Mouse (Mus musculus): Measurements from ENCODE around the gene Sumo1. TPM values are rescaled to one million over a fixed set of nuclear protein-coding genes. Genes with fewer than 3 reads are reported as not detected.

Gene Sumo1
- polyA plus RNA-seq, 1 experiment from 2014 or later: 359 TPM

DNA sequence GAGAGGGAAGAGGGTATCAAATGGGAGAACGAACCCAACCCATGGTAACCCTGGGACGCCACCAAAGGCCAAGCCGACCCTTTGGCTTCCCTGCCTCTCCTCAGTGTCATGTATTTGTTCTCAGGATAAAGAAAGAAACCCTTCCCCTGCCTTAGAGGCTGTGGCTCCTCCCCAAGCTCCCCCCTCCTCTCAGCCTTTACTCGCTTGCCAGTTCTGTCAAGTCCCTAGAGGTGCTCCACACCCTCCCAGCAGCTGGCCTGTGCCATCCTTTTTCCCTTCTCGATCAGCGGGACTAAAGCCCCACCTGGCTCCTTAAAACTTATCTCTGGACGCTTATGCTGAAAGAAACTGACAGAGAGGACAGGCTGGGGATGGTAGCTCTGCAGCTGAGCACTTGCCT lies 63.6 kb downstream of the Sumo1 start:
- Histone ChIP-seq H3K27me3 (ENCODE audit: control insufficient read depth, insufficient read depth, low read length) (no peaks in the 10 kb centered on the region), H3K9me3 (ENCODE audit: control insufficient read depth, low read length) (no peaks in the 10 kb centered on the region), H3K4me3 (replicated peaks; ENCODE audit: low read length) (no peak overlapping the region), H3K4me2 (replicated peaks) (no peak overlapping the region), H3K36me3 (replicated peaks; ENCODE audit: control insufficient read depth, insufficient read depth) (no peaks in the 10 kb centered on the region), H3K9ac (no peak overlapping the region), H3K27ac (no peak overlapping the region), H3K4me1 (replicated peaks; ENCODE audit: control insufficient read depth, insufficient read depth, low read length) (no peaks in the 10 kb centered on the region)
- WGBS: 30% methylated on average over 7 of the region's 7 CpGs
- ATAC-seq (ENCODE audit: low FRiP score): no peak
- no peak for DNase-seq (ENCODE audit: low spot score)

DNA sequence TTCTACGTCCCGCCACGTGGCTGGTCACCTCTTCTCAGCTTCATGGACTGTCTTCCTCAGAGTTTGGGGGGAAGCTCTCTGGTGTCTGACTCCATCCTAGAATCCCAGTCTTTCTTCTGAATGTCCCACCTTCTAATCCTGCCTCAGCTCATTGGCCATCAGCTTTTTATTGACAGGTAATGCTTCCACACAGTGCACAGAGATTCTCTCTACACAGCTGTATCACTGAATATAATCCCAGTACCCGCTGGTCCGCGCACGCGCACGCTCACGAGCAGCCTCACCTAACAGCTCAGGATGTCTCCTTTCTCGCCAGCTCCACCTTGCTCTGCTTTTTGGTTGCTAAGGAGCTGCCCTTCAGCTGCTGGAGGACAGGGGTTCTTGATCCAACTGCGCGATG lies 64.2 kb downstream of the Sumo1 start:
- H3K27ac ChIP-seq: no peak overlapping the region
- ATAC-seq (ENCODE audit: low FRiP score) (no peak), DNase-seq (ENCODE audit: low spot score) (no peak)
- no peaks in the 10 kb centered on the region for H3K9me3 ChIP-seq (ENCODE audit: control insufficient read depth, low read length)
- no peaks in the 10 kb centered on the region for H3K27me3 ChIP-seq (ENCODE audit: control insufficient read depth, insufficient read depth, low read length)
- H3K9ac ChIP-seq: no peak overlapping the region
- no peaks in the 10 kb centered on the region for H3K4me1 ChIP-seq (replicated peaks; ENCODE audit: control insufficient read depth, insufficient read depth, low read length)
- H3K4me2 ChIP-seq (replicated peaks): no peak overlapping the region
- no peak overlapping the region for H3K4me3 ChIP-seq (replicated peaks; ENCODE audit: low read length)
- WGBS: 90% methylated on average over 13 of the region's 13 CpGs
- no peaks in the 10 kb centered on the region for H3K36me3 ChIP-seq (replicated peaks; ENCODE audit: control insufficient read depth, insufficient read depth)

DNA sequence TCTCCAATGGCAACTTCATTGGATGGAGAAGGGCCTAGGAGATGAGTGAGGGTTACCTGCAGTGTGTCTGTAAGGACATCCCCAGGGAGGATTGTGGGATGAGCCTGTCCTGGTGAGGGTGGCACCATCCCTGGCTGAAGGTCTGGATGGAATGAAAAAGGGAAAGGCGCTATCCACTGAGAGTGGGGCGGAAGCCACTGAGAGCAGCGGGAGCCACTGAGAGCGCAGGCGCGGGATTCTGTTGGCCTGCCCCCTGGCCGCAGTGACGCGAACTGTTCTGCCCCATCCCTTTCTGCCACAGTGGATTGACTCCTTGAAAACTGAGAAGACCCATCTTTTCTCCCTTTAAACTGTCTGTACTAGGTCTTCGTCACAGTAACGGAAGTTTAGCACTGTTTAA lies 66.7 kb downstream of the Sumo1 start:
- 18% methylated on average over 11 of the region's 11 CpGs for WGBS
- Histone ChIP-seq H3K36me3 (replicated peaks; ENCODE audit: control insufficient read depth, insufficient read depth) (no peaks in the 10 kb centered on the region), H3K9me3 (ENCODE audit: control insufficient read depth, low read length) (no peaks in the 10 kb centered on the region), H3K27me3 (ENCODE audit: control insufficient read depth, insufficient read depth, low read length) (no peaks in the 10 kb centered on the region), H3K27ac (no peak overlapping the region), H3K4me1 (replicated peaks; ENCODE audit: control insufficient read depth, insufficient read depth, low read length) (no peaks in the 10 kb centered on the region), H3K4me2 (replicated peaks) (peak overlapping the region; percentile 12; the same call in 1 of the 2 replicates), H3K4me3 (replicated peaks; ENCODE audit: low read length) (no peak overlapping the region), H3K9ac (no peak overlapping the region)
- DNase-seq (ENCODE audit: low spot score) (peak; percentile 35), ATAC-seq (ENCODE audit: low FRiP score) (0 out of 2 replicates have a peak, but pooled peaks have one; percentile 14)

DNA sequence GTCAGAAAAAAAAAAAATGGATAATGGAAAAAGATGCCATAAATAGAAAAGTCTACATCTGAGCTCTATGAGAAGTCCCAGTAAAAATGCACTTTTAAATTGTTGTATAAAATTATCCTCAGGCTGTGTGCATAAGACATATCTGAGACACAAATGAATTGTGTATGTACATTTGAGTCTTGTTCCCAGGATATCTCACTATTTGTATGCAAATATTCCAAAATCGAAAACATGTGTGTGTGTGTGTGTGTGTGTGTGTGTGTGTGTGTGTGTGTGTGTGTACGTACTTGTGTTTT lies 67.3 kb downstream of the Sumo1 start:
- no peaks in the 10 kb centered on the region for H3K36me3 ChIP-seq (replicated peaks; ENCODE audit: control insufficient read depth, insufficient read depth)
- no peak for DNase-seq (ENCODE audit: low spot score)
- H3K9me3 ChIP-seq (ENCODE audit: control insufficient read depth, low read length): no peaks in the 10 kb centered on the region
- H3K4me3 ChIP-seq (replicated peaks; ENCODE audit: low read length): no peak overlapping the region
- H3K9ac ChIP-seq: no peak overlapping the region
- no peak overlapping the region for H3K27ac ChIP-seq
- no peak overlapping the region for H3K4me2 ChIP-seq (replicated peaks)
- no peak for ATAC-seq (ENCODE audit: low FRiP score)
- WGBS: 90% methylated on average over 2 of the region's 2 CpGs
- no peaks in the 10 kb centered on the region for H3K27me3 ChIP-seq (ENCODE audit: control insufficient read depth, insufficient read depth, low read length)
- no peaks in the 10 kb centered on the region for H3K4me1 ChIP-seq (replicated peaks; ENCODE audit: control insufficient read depth, insufficient read depth, low read length)

DNA sequence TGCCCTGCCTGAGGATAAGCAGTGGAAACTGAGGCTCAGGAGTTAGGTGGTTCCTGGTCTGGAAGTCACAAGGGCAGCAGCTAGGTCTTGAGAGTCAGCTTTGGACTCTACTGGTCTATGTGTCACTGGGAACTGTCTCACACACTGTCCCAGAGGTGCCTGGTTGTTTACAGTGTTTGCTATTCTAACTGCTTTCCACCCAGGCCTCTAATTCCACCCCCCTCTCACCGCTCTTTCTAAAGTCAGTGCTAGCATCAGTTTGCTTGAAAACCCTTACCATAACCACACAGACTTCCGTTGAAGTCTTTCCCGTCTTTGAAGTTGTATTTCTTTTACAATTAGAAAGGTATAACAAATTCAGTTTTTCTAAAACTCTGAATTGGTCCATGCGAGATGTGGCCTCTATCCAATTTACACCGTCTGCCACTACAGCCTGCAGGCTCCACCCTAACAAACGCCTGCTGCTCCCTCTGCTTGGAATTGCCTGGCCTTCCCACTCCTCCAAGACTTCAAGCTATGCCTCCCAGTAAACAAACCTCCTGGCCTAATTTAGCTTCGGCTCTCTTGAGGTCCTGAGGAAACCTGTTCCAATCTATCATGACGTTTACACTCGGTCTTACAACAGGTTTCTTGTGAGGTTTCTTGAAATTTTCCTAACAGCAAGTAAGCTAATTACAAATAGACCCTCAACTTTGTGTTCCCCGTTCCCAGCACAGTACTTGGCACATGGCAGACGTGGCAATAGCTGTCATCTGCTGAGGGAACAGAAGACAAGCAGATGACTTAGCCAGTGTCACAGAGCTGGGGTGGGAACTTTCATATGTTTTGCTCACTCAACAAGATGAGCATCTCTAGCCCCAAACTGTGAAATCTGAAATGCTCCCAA lies 67.9 kb downstream of the Sumo1 start:
- no peaks in the 10 kb centered on the region for H3K36me3 ChIP-seq (replicated peaks; ENCODE audit: control insufficient read depth, insufficient read depth)
- no peak overlapping the region for H3K9ac ChIP-seq
- no peaks in the 10 kb centered on the region for H3K4me1 ChIP-seq (replicated peaks; ENCODE audit: control insufficient read depth, insufficient read depth, low read length)
- no peak overlapping the region for H3K4me3 ChIP-seq (replicated peaks; ENCODE audit: low read length)
- no peak overlapping the region for H3K4me2 ChIP-seq (replicated peaks)
- DNase-seq (ENCODE audit: low spot score): no peak
- H3K27me3 ChIP-seq (ENCODE audit: control insufficient read depth, insufficient read depth, low read length): no peaks in the 10 kb centered on the region
- H3K9me3 ChIP-seq (ENCODE audit: control insufficient read depth, low read length): no peaks in the 10 kb centered on the region
- no peak for ATAC-seq (ENCODE audit: low FRiP score)
- H3K27ac ChIP-seq: no peak overlapping the region
- WGBS: 61% methylated on average over 11 of the region's 11 CpGs

DNA sequence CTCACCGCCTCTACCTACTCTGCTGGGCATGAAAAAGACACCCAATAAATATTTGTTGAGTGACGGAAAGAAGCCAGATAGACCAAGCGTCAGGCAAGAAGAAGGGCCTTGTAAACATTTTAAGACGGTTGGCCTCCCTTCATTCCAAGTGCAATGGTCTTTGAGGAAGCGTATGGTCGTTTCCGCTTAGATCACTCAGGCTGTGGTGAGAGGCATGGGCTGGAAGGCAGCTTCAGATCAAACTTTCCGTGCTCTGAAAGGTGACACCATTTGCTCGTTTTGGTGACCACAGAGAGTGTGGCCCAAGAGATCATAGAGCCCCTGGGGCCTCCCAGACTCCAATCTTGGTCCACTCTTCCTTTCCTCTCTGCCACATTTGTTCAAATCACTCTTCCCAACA lies 75.0 kb downstream of the Sumo1 start:
- Histone ChIP-seq H3K4me1 (replicated peaks; ENCODE audit: control insufficient read depth, insufficient read depth, low read length) (peaks cover 13% of the 10 kb centered on the region), H3K4me2 (replicated peaks) (no peak overlapping the region), H3K36me3 (replicated peaks; ENCODE audit: control insufficient read depth, insufficient read depth) (no peaks in the 10 kb centered on the region), H3K4me3 (replicated peaks; ENCODE audit: low read length) (no peak overlapping the region), H3K9ac (no peak overlapping the region), H3K27me3 (ENCODE audit: control insufficient read depth, insufficient read depth, low read length) (0 out of 2 replicates have a peak, but pooled peaks cover 3% of the 10 kb centered on the region), H3K27ac (no peak overlapping the region), H3K9me3 (ENCODE audit: control insufficient read depth, low read length) (no peaks in the 10 kb centered on the region)
- WGBS: 88% methylated on average over 9 of the region's 9 CpGs
- no peak for ATAC-seq (ENCODE audit: low FRiP score)
- DNase-seq (ENCODE audit: low spot score): no peak

DNA sequence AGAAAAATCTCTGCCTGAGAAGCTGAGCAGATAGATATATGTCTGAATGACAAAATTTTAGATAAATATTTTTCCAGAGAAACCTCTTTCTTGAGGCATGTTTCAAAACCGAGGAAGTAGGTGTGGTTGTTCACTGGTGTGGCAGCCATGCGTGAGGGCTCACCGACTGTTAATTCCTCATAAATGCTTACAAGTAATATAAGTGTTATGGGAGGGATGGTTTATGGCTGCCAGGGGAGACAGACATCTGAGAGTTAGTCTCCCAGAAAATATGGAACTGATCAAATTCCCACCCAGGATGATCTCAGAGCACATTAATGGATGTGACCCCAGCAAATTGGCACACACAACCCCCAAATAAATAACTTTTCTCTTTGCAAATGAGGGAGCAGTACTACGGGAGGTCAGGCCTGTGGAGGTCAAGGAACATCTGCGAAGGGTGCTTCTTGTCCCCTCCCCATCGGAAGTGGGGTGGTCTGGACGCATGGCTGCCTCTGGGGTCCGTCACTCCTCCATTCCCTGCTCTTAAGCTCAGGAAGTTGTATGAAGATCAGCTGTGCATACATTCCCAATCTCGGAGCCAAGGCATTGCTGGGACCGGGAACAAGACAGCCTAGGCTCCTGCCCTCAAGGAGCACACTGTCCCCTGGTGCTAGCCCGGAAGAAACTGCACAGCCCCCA lies 75.9 kb downstream of the Sumo1 start:
- 89% methylated on average over 11 of the region's 11 CpGs for WGBS
- H3K4me2 ChIP-seq (replicated peaks): no peak overlapping the region
- no peak overlapping the region for H3K9ac ChIP-seq
- H3K27me3 ChIP-seq (ENCODE audit: control insufficient read depth, insufficient read depth, low read length): 0 out of 2 replicates have a peak, but pooled peaks cover 3% of the 10 kb centered on the region
- no peaks in the 10 kb centered on the region for H3K36me3 ChIP-seq (replicated peaks; ENCODE audit: control insufficient read depth, insufficient read depth)
- H3K4me3 ChIP-seq (replicated peaks; ENCODE audit: low read length): no peak overlapping the region
- no peak overlapping the region for H3K27ac ChIP-seq
- DNase-seq (ENCODE audit: low spot score): no peak
- H3K9me3 ChIP-seq (ENCODE audit: control insufficient read depth, low read length): no peaks in the 10 kb centered on the region
- ATAC-seq (ENCODE audit: low FRiP score): no peak
- peaks cover 13% of the 10 kb centered on the region for H3K4me1 ChIP-seq (replicated peaks; ENCODE audit: control insufficient read depth, insufficient read depth, low read length)

DNA sequence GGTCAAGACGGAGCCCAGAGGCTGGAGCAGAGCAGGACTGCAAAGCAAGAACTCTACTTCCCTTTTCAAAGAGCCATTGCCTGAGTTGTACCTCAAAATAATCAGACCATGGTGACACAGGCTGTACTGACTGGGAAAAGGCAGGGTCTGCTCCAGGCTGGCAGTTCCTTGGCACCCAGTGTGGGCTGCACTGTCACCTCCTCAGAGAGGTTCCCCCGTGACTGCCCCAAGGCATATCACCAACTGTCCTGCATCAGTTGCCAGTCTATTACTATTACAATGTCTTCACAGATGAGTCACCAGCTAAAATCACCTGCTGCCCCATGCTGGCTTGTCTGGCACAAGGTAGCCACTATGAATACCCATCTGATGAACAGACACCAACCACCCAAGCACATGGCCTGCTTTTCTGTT lies 77.0 kb downstream of the Sumo1 start:
- Histone ChIP-seq H3K9ac (no peak overlapping the region), H3K4me1 (replicated peaks; ENCODE audit: control insufficient read depth, insufficient read depth, low read length) (peaks cover 13% of the 10 kb centered on the region), H3K36me3 (replicated peaks; ENCODE audit: control insufficient read depth, insufficient read depth) (no peaks in the 10 kb centered on the region), H3K4me3 (replicated peaks; ENCODE audit: low read length) (no peak overlapping the region), H3K4me2 (replicated peaks) (no peak overlapping the region), H3K27me3 (ENCODE audit: control insufficient read depth, insufficient read depth, low read length) (0 out of 2 replicates have a peak, but pooled peaks cover 3% of the 10 kb centered on the region), H3K9me3 (ENCODE audit: control insufficient read depth, low read length) (no peaks in the 10 kb centered on the region), H3K27ac (no peak overlapping the region)
- DNase-seq (ENCODE audit: low spot score) (no peak), ATAC-seq (ENCODE audit: low FRiP score) (no peak)
- 66% methylated on average over 2 of the region's 2 CpGs for WGBS

DNA sequence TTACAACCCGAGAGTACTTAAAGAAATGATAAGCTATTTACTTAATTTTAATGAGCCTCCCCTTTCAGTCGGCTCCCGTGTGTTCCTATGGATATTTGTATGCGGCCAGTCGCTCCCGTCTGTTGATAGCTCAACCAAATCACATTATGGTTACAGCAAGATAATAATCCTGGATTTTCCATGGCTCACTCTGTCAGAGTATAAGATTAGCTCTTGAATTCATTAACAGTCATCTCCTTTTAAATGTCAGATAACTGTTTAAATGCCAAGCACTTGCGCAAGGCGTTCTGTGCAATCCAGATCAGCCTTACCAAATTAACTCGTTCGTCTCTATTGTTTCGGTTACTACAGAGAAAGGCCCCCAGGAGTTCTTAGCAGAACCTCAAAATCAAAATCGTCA lies 77.8 kb downstream of the Sumo1 start:
- Histone ChIP-seq H3K27me3 (ENCODE audit: control insufficient read depth, insufficient read depth, low read length) (0 out of 2 replicates have a peak, but pooled peaks cover 3% of the 10 kb centered on the region), H3K4me3 (replicated peaks; ENCODE audit: low read length) (no peak overlapping the region), H3K27ac (no peak overlapping the region), H3K4me2 (replicated peaks) (peak overlapping the region; percentile 39), H3K36me3 (replicated peaks; ENCODE audit: control insufficient read depth, insufficient read depth) (no peaks in the 10 kb centered on the region), H3K9me3 (ENCODE audit: control insufficient read depth, low read length) (no peaks in the 10 kb centered on the region), H3K9ac (no peak overlapping the region), H3K4me1 (replicated peaks; ENCODE audit: control insufficient read depth, insufficient read depth, low read length) (peaks cover 13% of the 10 kb centered on the region)
- DNase-seq (ENCODE audit: low spot score) (no peak), ATAC-seq (ENCODE audit: low FRiP score) (peak; percentile 9; the same call in 1 of the 2 replicates)
- 18% methylated on average over 12 of the region's 12 CpGs for WGBS
